Mouse (Mus musculus): Measurements from ENCODE around the gene Cux1.

Gene Cux1

GRCm38 (mm10) chr5:136300880-136301279 is 266.4 kb downstream of the Cux1 start:
- no peak for DNase-seq

- DNase-seq, result no peak
Measured at GRCm38 (mm10) chr5:136297691-136298090, 269.6 kb downstream of the Cux1 start.

DNA sequence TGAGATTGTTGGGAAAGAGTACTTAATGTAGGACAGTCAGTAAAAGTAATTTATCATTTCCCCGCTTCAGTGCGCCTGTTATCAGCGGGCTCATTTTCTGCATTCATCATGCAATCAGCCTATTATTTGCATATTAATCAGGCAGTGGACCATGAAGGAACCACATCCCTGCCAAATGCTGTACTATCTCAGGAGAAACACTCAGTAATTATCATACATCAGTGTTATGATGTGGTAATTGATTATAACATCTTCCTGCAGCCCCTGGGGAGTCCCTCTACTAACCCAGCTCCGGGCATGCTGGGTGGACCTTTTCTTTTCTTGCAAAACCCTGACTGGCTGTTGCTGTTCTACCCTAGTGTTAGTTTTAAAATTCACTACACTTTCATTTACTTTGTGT is 270.4 kb downstream of the Cux1 start:
- no peak for DNase-seq

GRCm38 (mm10) chr5:136292971-136293418 is 274.3 kb downstream of the Cux1 start:
- no peak for DNase-seq

GRCm38 (mm10) chr5:136292361-136292760 is 274.9 kb downstream of the Cux1 start:
- DNase-seq, result no peak

DNA sequence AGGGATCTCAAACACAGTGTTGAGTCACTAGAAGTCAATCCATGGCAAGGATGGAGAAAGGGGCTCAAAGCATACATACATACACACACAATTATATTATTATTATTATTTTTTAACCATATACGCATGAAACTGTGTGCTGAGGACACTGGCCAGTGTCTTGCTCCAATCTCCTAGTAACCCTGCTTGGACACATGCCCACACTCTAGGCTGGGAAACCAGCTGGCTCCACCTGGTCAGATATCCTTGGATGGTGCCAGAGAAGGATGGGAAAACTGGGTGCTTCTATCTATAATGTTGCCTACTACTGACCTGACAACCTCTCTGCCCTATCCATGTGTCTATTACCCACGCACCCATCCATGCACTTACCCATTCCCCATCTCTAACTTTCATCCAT is 275.7 kb downstream of the Cux1 start:
- no peak for DNase-seq

DNA sequence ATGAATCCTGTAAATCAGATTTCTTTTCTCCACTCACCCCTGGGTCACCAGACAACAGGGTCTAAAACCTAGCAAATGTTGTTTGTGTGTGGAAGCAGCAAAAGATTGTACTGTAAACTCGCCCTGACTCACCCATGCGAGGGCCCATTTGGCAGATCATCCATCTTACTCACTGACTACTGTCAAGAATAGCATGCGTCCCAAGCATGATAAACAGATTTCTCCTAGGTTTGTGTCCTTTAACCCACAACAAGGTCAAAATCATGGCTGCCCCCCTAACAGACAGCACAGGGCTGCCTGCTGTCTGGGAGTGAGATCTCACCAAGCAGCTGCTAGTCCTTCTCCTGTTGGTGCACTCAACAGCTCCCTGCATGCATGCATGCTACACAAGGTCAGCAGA is 277.5 kb downstream of the Cux1 start:
- no peak for DNase-seq

GRCm38 (mm10) chr5:136288351-136289081 is 278.8 kb downstream of the Cux1 start:
- no peak for DNase-seq

GRCm38 (mm10) chr5:136286566-136286965 is 280.7 kb downstream of the Cux1 start:
- no peak for DNase-seq

DNA sequence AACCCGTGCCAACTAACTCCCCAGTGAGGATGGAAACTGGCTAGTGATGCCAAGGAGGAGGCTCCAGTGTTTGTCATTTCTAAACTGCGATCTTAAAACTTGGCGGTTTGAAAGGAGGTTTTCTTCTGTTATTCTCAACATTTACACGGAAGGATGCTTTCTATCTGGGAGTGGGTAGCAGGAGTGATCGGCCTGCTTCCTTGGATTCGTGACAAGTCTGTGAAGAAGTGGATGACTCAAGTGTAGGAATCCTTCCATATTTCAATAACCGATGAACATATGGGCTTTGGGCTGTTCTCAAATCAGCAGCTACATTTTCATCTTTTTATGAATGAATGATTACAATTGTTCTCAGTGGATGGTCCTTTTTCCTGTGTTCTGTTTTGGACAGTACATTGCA is 282.2 kb downstream of the Cux1 start:
- DNase-seq, result no peak

DNA sequence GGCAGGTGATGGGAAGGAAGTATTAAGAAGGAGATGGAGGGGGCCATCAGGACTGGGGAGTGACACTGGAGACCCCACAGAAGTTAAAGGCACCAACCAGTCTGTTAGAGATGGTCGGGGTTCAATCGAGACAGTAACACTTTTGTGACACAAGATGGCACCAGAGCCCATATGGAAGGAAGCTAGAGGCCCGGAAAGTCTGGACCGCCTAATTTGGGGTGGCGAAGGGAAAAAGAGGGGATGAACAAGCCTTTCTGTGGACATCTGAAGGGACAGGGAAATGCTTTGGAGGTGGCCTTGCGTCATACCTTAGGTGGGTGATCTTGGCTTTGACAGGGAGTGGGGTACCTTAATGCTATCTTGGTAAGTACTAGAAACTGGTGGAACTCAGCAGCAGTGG is 285.9 kb downstream of the Cux1 start:
- peak in 1 of 2 experiments; percentile 24 for DNase-seq

DNA sequence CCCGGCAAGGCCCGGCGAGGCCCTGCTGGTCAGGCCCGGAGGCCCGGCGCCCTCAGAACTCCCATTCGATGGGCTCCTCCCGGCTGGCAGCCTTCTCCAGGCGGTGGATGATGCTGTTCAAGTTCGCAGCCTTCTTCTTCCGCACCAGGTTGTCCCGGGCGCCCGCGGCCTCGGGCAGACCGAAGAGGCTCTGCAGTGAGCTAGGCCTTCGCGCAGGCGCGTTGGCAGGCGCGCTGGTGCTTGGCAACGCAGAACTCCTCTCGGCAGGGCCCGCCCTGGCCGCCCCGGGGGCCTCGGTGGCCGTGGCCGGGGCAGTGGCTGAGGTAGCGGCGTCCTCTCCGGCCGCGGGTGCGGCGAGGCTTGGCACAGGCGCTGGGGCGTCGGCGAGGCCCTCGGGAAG is 292.6 kb downstream of the Cux1 start:
- no peak for DNase-seq

GRCm38 (mm10) chr5:136269937-136270336 is 297.4 kb downstream of the Cux1 start:
- DNase-seq, result no peak

DNA sequence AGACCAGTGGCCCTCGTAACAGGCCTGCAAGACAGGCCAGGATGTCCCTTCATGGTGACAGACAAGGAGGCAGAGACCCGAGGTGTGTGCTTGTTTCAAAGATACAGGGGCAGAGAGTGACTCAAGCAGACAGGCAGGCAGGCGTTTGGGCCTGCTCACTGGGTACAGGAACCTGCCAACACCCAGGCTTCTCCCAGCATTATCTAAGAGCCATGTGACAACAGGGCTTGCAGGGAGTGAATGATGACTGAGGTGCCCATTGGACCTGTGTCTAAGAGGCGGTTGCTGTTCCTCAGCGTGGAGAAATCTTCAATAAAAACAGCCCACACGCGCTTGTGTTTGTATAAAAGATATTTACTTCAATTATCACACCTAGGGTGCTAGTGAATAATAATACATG is 301.2 kb downstream of the Cux1 start:
- DNase-seq, result no peak

DNA sequence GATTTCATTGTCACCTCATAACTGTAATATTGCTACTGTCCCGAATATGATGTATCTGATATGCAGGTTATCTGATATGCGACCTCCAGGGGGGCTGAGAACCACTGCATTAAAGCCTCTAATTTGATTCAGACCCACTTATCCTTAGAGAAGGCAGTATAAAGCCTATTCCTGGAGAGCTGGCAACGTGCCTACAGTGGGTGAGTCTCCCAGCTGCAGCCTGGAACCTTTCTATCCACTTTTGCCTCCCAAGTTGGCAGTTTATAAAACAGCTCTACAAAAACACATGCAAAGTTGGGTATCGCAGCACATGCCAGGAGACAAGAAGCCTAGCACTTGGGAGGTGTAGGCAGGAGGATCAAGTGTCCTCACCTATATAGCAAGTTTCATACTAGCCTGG is 303.9 kb downstream of the Cux1 start:
- DNase-seq, result no peak

DNA sequence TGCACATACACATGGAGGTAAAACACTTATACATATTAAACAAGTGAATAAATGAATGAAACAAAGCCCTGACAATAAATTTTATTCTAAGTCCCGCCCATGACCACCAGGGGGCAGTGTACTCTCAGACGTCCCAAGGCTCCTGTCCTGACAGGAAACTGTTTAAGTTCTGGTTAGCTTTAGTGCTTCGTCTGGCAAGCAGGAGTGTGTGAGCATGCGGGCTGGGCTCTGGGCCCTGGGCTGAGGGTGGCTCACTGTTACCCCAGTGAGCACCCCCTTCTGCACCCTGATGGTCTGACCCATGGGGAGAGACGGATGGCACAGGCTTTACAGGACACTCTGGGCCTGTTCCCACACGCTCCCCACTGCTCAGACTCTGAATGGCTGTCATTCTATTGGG is 308.4 kb downstream of the Cux1 start:
- DNase-seq, result peak; percentile 49 to 74

DNA sequence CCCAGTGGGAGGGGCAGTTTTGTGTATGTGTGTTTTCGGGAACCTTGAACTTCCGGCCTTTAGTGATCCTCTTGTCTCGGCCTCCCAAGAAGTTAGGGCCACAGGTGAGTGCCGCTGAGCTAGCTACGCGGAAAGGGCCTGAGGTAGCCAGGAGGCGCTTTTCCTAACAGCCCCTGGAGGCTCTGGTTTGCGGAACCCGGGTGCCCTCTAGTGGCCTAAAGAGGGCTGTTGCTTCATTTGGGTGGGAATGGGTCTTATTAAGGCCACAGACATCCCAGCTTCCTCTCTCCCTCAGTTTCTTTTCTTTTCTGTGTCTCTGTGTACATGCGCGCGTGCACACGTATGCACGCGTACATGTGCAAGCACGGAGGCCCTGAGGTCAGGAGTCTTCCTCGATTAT is 314.4 kb downstream of the Cux1 start:
- DNase-seq, result peak; percentile 75 to 83

DNA sequence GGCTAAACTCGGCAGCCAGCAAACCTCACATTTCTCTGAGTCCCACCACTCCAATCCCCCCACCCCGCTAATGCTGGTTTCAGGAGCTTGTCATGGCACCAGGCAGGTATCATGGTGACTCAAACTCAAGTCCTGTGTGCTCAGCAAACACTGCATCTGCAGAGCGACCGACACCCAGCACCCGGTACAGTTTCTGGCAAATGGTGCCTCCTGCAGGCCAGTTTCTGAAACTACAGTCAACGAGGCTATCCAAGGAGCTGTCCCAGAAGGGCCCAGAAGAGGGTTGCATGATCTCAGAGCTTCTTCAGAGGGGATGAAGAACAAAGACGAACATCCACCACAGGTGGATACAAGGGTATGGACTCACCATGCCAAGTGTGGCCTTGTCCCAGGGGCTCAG is 316.3 kb downstream of the Cux1 start:
- DNase-seq, result peak; percentile 41 to 66

- no peak for DNase-seq
Measured at GRCm38 (mm10) chr5:136248441-136248840, 318.8 kb downstream of the Cux1 start.

DNA sequence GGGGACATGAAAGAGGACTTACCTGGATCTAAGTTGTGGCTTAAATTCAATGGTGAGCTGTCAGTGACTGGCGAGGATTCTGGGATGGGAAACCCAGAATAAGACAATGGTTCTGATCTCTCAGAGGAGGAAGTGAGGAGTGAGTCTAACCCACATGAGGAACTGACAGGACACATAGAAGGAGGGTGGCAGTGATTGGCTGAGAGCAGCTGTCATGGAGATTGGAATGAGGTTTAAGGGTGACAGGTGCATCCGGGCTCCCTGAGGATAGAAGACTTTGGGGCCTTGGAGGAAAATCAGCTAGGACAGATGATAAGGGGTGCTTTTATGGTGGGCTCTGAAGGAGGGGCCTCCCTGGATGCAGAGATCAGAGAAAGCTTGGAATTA is 320.8 kb downstream of the Cux1 start, which contains the start of gene Sh2b2:
Sh2b2 (minus strand) TSS at position 105 of the 387 bp plus-strand sequence.
- DNase-seq, result no peak

- DNase-seq, result no peak
Measured at GRCm38 (mm10) chr5:136245541-136246451, 321.5 kb downstream of the Cux1 start.

- DNase-seq, result peak; percentile 87 to 92
Measured at GRCm38 (mm10) chr5:136244762-136245540, 322.3 kb downstream of the Cux1 start.

All from lung, postnatal 4 days (tissue).